Mouse (Mus musculus): ENCODE results near the gene Chrna4. TPM values are rescaled to one million over a fixed set of nuclear protein-coding genes. Genes with fewer than 3 reads are reported as not detected.

The Chrna4 gene
- total RNA-seq, 2 experiments from 2014 or later = 15.8 to 17.8 TPM

Other genes starting within 250 kb of the Chrna4 start
- 10 to 100 TPM; 58.7 to 62.5 TPM for gene Ythdf1, start 122.6 kb downstream of the Chrna4 start, total RNA-seq (2021)
- gene Birc7, start 114.5 kb downstream of the Chrna4 start, total RNA-seq (2021) = under 1 TPM in 1 of 2 experiments, not detected in 1; 0.22 TPM
- 10 to 100 TPM; 62.0 to 63.2 TPM for gene Nkain4, start 88.8 kb downstream of the Chrna4 start, total RNA-seq (2021)
- 100 to 1,000 TPM; 132 to 136 TPM for gene Arfgap1, start 76.3 kb downstream of the Chrna4 start, total RNA-seq (2021)
- gene Col20a1, start 57.0 kb downstream of the Chrna4 start, total RNA-seq (2021) = 1 to 10 TPM; 1.3 to 3.0 TPM
- 100 to 1,000 TPM; 277 to 291 TPM for gene Kcnq2, start 91.8 kb upstream of the Chrna4 start, total RNA-seq (2021)
- gene Eef1a2, start 113.5 kb upstream of the Chrna4 start, total RNA-seq (2021) = 1,000 to 10,000 TPM; 1,080 to 1,201 TPM
- 100 to 1,000 TPM; 110 to 113 TPM for gene Ppdpf, start 143.7 kb upstream of the Chrna4 start, total RNA-seq (2021)
- gene Ptk6, start 159.2 kb upstream of the Chrna4 start, total RNA-seq (2021) = not detected
- under 1 TPM; 0.22 to 0.42 TPM for gene Srms, start 169.6 kb upstream of the Chrna4 start, total RNA-seq (2021)
- not detected for gene Fndc11, start 176.5 kb upstream of the Chrna4 start, total RNA-seq (2021)
- 1 to 10 TPM; 1.8 to 2.1 TPM for gene Helz2, start 198.5 kb upstream of the Chrna4 start, total RNA-seq (2021)
- 10 to 100 TPM; 16.7 to 21.1 TPM for gene Gmeb2, start 244.5 kb upstream of the Chrna4 start, total RNA-seq (2021)